Mouse (Mus musculus): ENCODE measurements around the gene Btbd11. TPM values are rescaled to one million over a fixed set of nuclear protein-coding genes. Genes with fewer than 3 reads are reported as not detected.

Btbd11 gene
- polyA plus RNA-seq, 1 experiment from 2014 or later: 23.6 TPM

GRCm38 (mm10) chr10:85393016-85393415 is 6.4 kb downstream of the Btbd11 start:
- ATAC-seq (ENCODE audit: low FRiP score, low TSS enrichment): no peak
- Histone ChIP-seq H3K27ac (ENCODE audit: low read depth, low read length) (no peak overlapping the region), H3K4me1 (ENCODE audit: control insufficient read depth, insufficient read depth, low read length) (peaks cover 14% of the 10 kb centered on the region), H3K27me3 (ENCODE audit: control insufficient read depth, insufficient read depth, low read length) (no peaks in the 10 kb centered on the region), H3K36me3 (ENCODE audit: control insufficient read depth, insufficient read depth, low read length) (no peaks in the 10 kb centered on the region), H3K4me2 (replicated peaks; ENCODE audit: low read depth, low read length) (no peak overlapping the region), H3K4me3 (ENCODE audit: low read length) (no peak overlapping the region), H3K9ac (ENCODE audit: low read depth, low read length) (no peak overlapping the region), H3K9me3 (ENCODE audit: control insufficient read depth, low read length) (no peaks in the 10 kb centered on the region)
- 67% methylated on average over 6 of the region's 6 CpGs for WGBS

- Histone ChIP-seq H3K27me3 (ENCODE audit: control insufficient read depth, insufficient read depth, low read length) (no peaks in the 10 kb centered on the region), H3K27ac (ENCODE audit: low read depth, low read length) (no peak overlapping the region), H3K9me3 (ENCODE audit: control insufficient read depth, low read length) (no peaks in the 10 kb centered on the region), H3K9ac (ENCODE audit: low read depth, low read length) (no peak overlapping the region), H3K36me3 (ENCODE audit: control insufficient read depth, insufficient read depth, low read length) (no peaks in the 10 kb centered on the region), H3K4me1 (ENCODE audit: control insufficient read depth, insufficient read depth, low read length) (0 out of 2 replicates have a peak, but pooled peaks cover 4% of the 10 kb centered on the region), H3K4me2 (replicated peaks; ENCODE audit: low read depth, low read length) (no peak overlapping the region), H3K4me3 (ENCODE audit: low read length) (no peak overlapping the region)
- WGBS: 70% methylated on average over 4 of the region's 4 CpGs
- ATAC-seq (ENCODE audit: low FRiP score, low TSS enrichment): no peak
Measured at GRCm38 (mm10) chr10:85394558-85394957, 7.9 kb downstream of the Btbd11 start.

- no peaks in the 10 kb centered on the region for H3K4me1 ChIP-seq (ENCODE audit: control insufficient read depth, insufficient read depth, low read length)
- no peaks in the 10 kb centered on the region for H3K9me3 ChIP-seq (ENCODE audit: control insufficient read depth, low read length)
- no peaks in the 10 kb centered on the region for H3K27me3 ChIP-seq (ENCODE audit: control insufficient read depth, insufficient read depth, low read length)
- 86% methylated on average over 3 of the region's 3 CpGs for WGBS
- ATAC-seq (ENCODE audit: low FRiP score, low TSS enrichment): no peak
- H3K36me3 ChIP-seq (ENCODE audit: control insufficient read depth, insufficient read depth, low read length): no peaks in the 10 kb centered on the region
- no peak overlapping the region for H3K4me3 ChIP-seq (ENCODE audit: low read length)
- no peak overlapping the region for H3K9ac ChIP-seq (ENCODE audit: low read depth, low read length)
- H3K27ac ChIP-seq (ENCODE audit: low read depth, low read length): no peak overlapping the region
- no peak overlapping the region for H3K4me2 ChIP-seq (replicated peaks; ENCODE audit: low read depth, low read length)
Measured at GRCm38 (mm10) chr10:85411120-85411519, 24.5 kb downstream of the Btbd11 start.

- Histone ChIP-seq H3K36me3 (ENCODE audit: control insufficient read depth, insufficient read depth, low read length) (no peaks in the 10 kb centered on the region), H3K27me3 (ENCODE audit: control insufficient read depth, insufficient read depth, low read length) (no peaks in the 10 kb centered on the region), H3K9me3 (ENCODE audit: control insufficient read depth, low read length) (no peaks in the 10 kb centered on the region), H3K4me1 (ENCODE audit: control insufficient read depth, insufficient read depth, low read length) (no peaks in the 10 kb centered on the region), H3K4me3 (ENCODE audit: low read length) (no peak overlapping the region), H3K27ac (ENCODE audit: low read depth, low read length) (no peak overlapping the region), H3K9ac (ENCODE audit: low read depth, low read length) (no peak overlapping the region), H3K4me2 (replicated peaks; ENCODE audit: low read depth, low read length) (no peak overlapping the region)
- WGBS: 46% methylated on average over 15 of the region's 15 CpGs
- ATAC-seq (ENCODE audit: low FRiP score, low TSS enrichment): no peak
Measured at GRCm38 (mm10) chr10:85420851-85421628, 34.4 kb downstream of the Btbd11 start.

- no peaks in the 10 kb centered on the region for H3K9me3 ChIP-seq (ENCODE audit: control insufficient read depth, low read length)
- ATAC-seq (ENCODE audit: low FRiP score, low TSS enrichment): no peak
- no peak overlapping the region for H3K4me3 ChIP-seq (ENCODE audit: low read length)
- H3K9ac ChIP-seq (ENCODE audit: low read depth, low read length): no peak overlapping the region
- no peak overlapping the region for H3K4me2 ChIP-seq (replicated peaks; ENCODE audit: low read depth, low read length)
- WGBS: 81% methylated on average over 4 of the region's 4 CpGs
- H3K4me1 ChIP-seq (ENCODE audit: control insufficient read depth, insufficient read depth, low read length): no peaks in the 10 kb centered on the region
- no peaks in the 10 kb centered on the region for H3K27me3 ChIP-seq (ENCODE audit: control insufficient read depth, insufficient read depth, low read length)
- H3K36me3 ChIP-seq (ENCODE audit: control insufficient read depth, insufficient read depth, low read length): no peaks in the 10 kb centered on the region
- H3K27ac ChIP-seq (ENCODE audit: low read depth, low read length): no peak overlapping the region
Measured at GRCm38 (mm10) chr10:85421629-85422012, 35.0 kb downstream of the Btbd11 start.

- Histone ChIP-seq H3K27me3 (ENCODE audit: control insufficient read depth, insufficient read depth, low read length) (no peaks in the 10 kb centered on the region), H3K27ac (ENCODE audit: low read depth, low read length) (no peak overlapping the region), H3K36me3 (ENCODE audit: control insufficient read depth, insufficient read depth, low read length) (no peaks in the 10 kb centered on the region), H3K9me3 (ENCODE audit: control insufficient read depth, low read length) (no peaks in the 10 kb centered on the region), H3K4me1 (ENCODE audit: control insufficient read depth, insufficient read depth, low read length) (no peaks in the 10 kb centered on the region), H3K4me3 (ENCODE audit: low read length) (no peak overlapping the region), H3K9ac (ENCODE audit: low read depth, low read length) (no peak overlapping the region), H3K4me2 (replicated peaks; ENCODE audit: low read depth, low read length) (no peak overlapping the region)
- ATAC-seq (ENCODE audit: low FRiP score, low TSS enrichment): no peak
- 70% methylated on average over 2 of the region's 2 CpGs for WGBS
Measured at GRCm38 (mm10) chr10:85425756-85426155, 39.1 kb downstream of the Btbd11 start.

- 86% methylated on average over 3 of the region's 3 CpGs for WGBS
- Histone ChIP-seq H3K9me3 (ENCODE audit: control insufficient read depth, low read length) (peaks cover 6% of the 10 kb centered on the region; the same call in 1 of the 2 replicates), H3K9ac (ENCODE audit: low read depth, low read length) (no peak overlapping the region), H3K4me2 (replicated peaks; ENCODE audit: low read depth, low read length) (no peak overlapping the region), H3K4me1 (ENCODE audit: control insufficient read depth, insufficient read depth, low read length) (no peaks in the 10 kb centered on the region), H3K4me3 (ENCODE audit: low read length) (no peak overlapping the region), H3K27ac (ENCODE audit: low read depth, low read length) (no peak overlapping the region), H3K27me3 (ENCODE audit: control insufficient read depth, insufficient read depth, low read length) (no peaks in the 10 kb centered on the region), H3K36me3 (ENCODE audit: control insufficient read depth, insufficient read depth, low read length) (no peaks in the 10 kb centered on the region)
- no peak for ATAC-seq (ENCODE audit: low FRiP score, low TSS enrichment)
Measured at GRCm38 (mm10) chr10:85437217-85437616, 50.6 kb downstream of the Btbd11 start.

GRCm38 (mm10) chr10:85443371-85443770 is 56.8 kb downstream of the Btbd11 start:
- WGBS: 91% methylated on average over 3 of the region's 3 CpGs
- H3K27me3 ChIP-seq (ENCODE audit: control insufficient read depth, insufficient read depth, low read length): no peaks in the 10 kb centered on the region
- H3K4me2 ChIP-seq (replicated peaks; ENCODE audit: low read depth, low read length): no peak overlapping the region
- H3K9me3 ChIP-seq (ENCODE audit: control insufficient read depth, low read length): no peaks in the 10 kb centered on the region
- ATAC-seq (ENCODE audit: low FRiP score, low TSS enrichment): no peak
- H3K27ac ChIP-seq (ENCODE audit: low read depth, low read length): no peak overlapping the region
- no peaks in the 10 kb centered on the region for H3K36me3 ChIP-seq (ENCODE audit: control insufficient read depth, insufficient read depth, low read length)
- H3K4me1 ChIP-seq (ENCODE audit: control insufficient read depth, insufficient read depth, low read length): no peaks in the 10 kb centered on the region
- no peak overlapping the region for H3K4me3 ChIP-seq (ENCODE audit: low read length)
- H3K9ac ChIP-seq (ENCODE audit: low read depth, low read length): no peak overlapping the region

GRCm38 (mm10) chr10:85445891-85446290 is 59.3 kb downstream of the Btbd11 start:
- Histone ChIP-seq H3K27me3 (ENCODE audit: control insufficient read depth, insufficient read depth, low read length) (no peaks in the 10 kb centered on the region), H3K4me2 (replicated peaks; ENCODE audit: low read depth, low read length) (no peak overlapping the region), H3K27ac (ENCODE audit: low read depth, low read length) (no peak overlapping the region), H3K9ac (ENCODE audit: low read depth, low read length) (no peak overlapping the region), H3K9me3 (ENCODE audit: control insufficient read depth, low read length) (no peaks in the 10 kb centered on the region), H3K4me1 (ENCODE audit: control insufficient read depth, insufficient read depth, low read length) (no peaks in the 10 kb centered on the region), H3K36me3 (ENCODE audit: control insufficient read depth, insufficient read depth, low read length) (no peaks in the 10 kb centered on the region), H3K4me3 (ENCODE audit: low read length) (no peak overlapping the region)
- ATAC-seq (ENCODE audit: low FRiP score, low TSS enrichment): no peak
- WGBS: 97% methylated on average over 3 of the region's 3 CpGs

Measured in kidney, embryonic 14.5 days (tissue).